Mouse (Mus musculus): ENCODE results near the gene Mxi1. TPM values are rescaled to one million over a fixed set of nuclear protein-coding genes. Genes with fewer than 3 reads are reported as not detected.
"Not testable (repeated sequence)": the region's sequence is repeated elsewhere in the genome, so short reads cannot be mapped to it uniquely, and the experiment has no call there.

Gene Mxi1
- polyA plus RNA-seq, 1 experiment from 2014 or later: 49.6 TPM

DNA sequence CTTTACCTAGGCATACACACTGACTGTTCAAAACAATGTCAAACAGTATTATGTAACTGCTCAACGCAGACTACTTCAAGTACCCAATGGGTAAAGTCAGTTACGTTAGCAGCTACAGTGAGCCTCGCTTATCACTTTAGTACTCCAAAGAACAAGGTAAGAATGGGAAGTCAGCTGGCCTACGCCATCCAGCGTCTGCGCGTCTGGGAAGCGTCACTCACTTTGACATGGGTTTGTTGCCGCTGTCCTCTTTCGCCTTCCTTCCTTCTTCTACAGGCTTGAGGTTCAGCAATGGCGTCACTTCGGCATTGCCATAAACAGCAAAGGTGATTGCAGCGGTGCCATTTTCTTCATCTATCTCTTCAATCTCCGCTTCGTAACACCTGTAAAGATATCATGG is 73.0 kb downstream of the Mxi1 start:
- 95% methylated on average over 15 of the region's 15 CpGs for WGBS

GRCm38 (mm10) chr19:53389417-53389816 is 79.1 kb downstream of the Mxi1 start:
- Histone ChIP-seq H3K9ac (peak overlapping the region; percentile 91), H3K36me3 (replicated peaks) (peaks cover 2% of the 10 kb centered on the region; the same call in 1 of the 2 replicates), H3K4me1 (peaks cover 16% of the 10 kb centered on the region), H3K27ac (0 out of 2 replicates have a peak overlapping the region, but pooled peaks have one; percentile 88), H3K4me2 (peak overlapping the region; percentile 73), H3K9me3 (no peaks in the 10 kb centered on the region), H3K4me3 (peak overlapping the region; percentile 85), H3K27me3 (replicated peaks) (no peaks in the 10 kb centered on the region)
- ATAC-seq (replicated peaks): no peak
- 26% methylated on average over 6 of the region's 6 CpGs for WGBS

More for the DNA sequence above, 73.0 kb downstream of the Mxi1 start:
- no peak for ATAC-seq (replicated peaks)
- Histone ChIP-seq H3K4me3 (no peak overlapping the region), H3K9ac (no peak overlapping the region), H3K9me3 (no peaks in the 10 kb centered on the region), H3K4me1 (no peaks in the 10 kb centered on the region), H3K27ac (no peak overlapping the region), H3K27me3 (replicated peaks) (no peaks in the 10 kb centered on the region), H3K4me2 (no peak overlapping the region), H3K36me3 (replicated peaks) (peaks cover 35% of the 10 kb centered on the region)

DNA sequence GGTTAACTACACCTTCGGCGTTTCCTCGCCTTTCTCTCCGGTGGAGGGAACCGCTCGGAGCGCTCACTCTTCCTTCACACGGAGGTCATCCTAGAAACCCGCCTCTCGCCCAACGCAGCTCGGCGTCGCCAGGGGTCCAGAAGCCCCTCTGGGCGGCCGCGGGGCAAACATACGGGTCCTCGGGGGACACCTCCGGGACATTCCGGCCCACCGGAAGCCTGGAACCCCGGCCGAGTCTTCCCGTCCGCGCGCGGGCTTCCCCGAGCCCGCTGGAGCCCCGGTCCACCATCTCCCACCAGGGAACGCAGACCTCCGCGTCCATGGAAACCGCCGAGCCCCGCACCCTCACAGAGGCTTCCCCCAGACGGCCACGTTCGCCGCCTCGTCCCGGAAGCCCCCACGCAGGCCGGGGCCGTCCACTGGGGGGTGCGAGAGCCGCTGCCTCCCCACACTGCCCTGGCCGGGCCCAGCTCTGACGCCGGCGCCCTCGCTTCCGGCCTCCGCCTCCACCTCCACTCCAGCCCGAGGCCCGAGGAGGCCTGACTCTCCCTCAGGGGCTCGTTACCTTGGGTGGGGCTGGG is 79.6 kb downstream of the Mxi1 start:
- under 1% methylated on average over 58 of the region's 59 CpGs for WGBS
- H3K4me1 ChIP-seq: peaks cover 16% of the 10 kb centered on the region
- H3K36me3 ChIP-seq (replicated peaks): peaks cover 2% of the 10 kb centered on the region; the same call in 1 of the 2 replicates
- peak overlapping the region; percentile 73 for H3K4me2 ChIP-seq
- no peaks in the 10 kb centered on the region for H3K9me3 ChIP-seq
- H3K27ac ChIP-seq: peak overlapping the region; percentile 88
- peak; percentile 93 for ATAC-seq (replicated peaks)
- no peaks in the 10 kb centered on the region for H3K27me3 ChIP-seq (replicated peaks)
- peak overlapping the region; percentile 85 for H3K4me3 ChIP-seq
- H3K9ac ChIP-seq: peak overlapping the region; percentile 91

GRCm38 (mm10) chr19:53390495-53391007 is 80.2 kb downstream of the Mxi1 start, which contains the start of gene Smndc1:
Gene Smndc1 (minus strand): TSS chr19:53390578.
- WGBS: under 1% methylated on average over 47 of the region's 48 CpGs

GRCm38 (mm10) chr19:53391386-53391785 is 81.1 kb downstream of the Mxi1 start:
- WGBS: 53% methylated on average over 8 of the region's 8 CpGs
- H3K27me3 ChIP-seq (replicated peaks): no peaks in the 10 kb centered on the region
- peaks cover 2% of the 10 kb centered on the region; the same call in 1 of the 2 replicates for H3K36me3 ChIP-seq (replicated peaks)
- peak overlapping the region; percentile 85 for H3K4me3 ChIP-seq
- H3K4me2 ChIP-seq: peak overlapping the region; percentile 71
- no peak for ATAC-seq (replicated peaks)
- peak overlapping the region; percentile 90; the same call in 1 of the 2 replicates for H3K27ac ChIP-seq
- H3K9me3 ChIP-seq: no peaks in the 10 kb centered on the region
- H3K4me1 ChIP-seq: peaks cover 16% of the 10 kb centered on the region
- peak overlapping the region; percentile 71 for H3K9ac ChIP-seq

More at GRCm38 (mm10) chr19:53390495-53391007, 80.2 kb downstream of the Mxi1 start, which contains the start of gene Smndc1:
- H3K4me1 ChIP-seq: peaks cover 16% of the 10 kb centered on the region
- peak within 1 kb of the TSS; percentile 85 for H3K4me3 ChIP-seq
- ATAC-seq (replicated peaks): peak; percentile 98
- H3K27ac ChIP-seq: peak within 1 kb of the TSS; percentile 90
- H3K4me2 ChIP-seq: peak within 1 kb of the TSS; percentile 73
- peaks cover 2% of the 10 kb centered on the region; the same call in 1 of the 2 replicates for H3K36me3 ChIP-seq (replicated peaks)
- no peaks in the 10 kb centered on the region for H3K27me3 ChIP-seq (replicated peaks)
- H3K9me3 ChIP-seq: no peaks in the 10 kb centered on the region
- H3K9ac ChIP-seq: peak within 1 kb of the TSS; percentile 91

DNA sequence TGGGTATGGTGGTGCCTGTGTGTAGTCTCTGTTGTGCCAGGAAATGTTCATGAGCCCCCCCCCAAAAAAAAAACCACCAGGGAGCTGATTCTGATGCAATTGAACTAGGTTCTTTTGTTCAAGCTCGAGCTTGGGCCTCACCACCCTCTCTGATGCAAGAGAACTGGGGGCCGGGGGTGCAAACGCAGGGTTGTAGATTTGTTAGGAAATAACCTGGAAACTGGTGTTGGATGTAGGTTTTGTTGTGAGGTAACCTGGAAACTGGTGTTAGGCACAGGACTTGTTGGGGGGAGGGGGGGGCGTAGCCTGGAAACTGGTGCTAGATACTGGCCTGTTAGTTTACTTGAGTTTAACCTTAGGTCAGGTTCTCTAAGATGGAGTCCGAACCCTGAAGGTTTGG is 81.5 kb downstream of the Mxi1 start:
- Histone ChIP-seq H3K9ac (peak overlapping the region; percentile 71; the same call in 1 of the 2 replicates), H3K27me3 (replicated peaks) (no peaks in the 10 kb centered on the region), H3K27ac (peak overlapping the region; percentile 90; the same call in 1 of the 2 replicates), H3K4me3 (peak overlapping the region; percentile 85), H3K9me3 (no peaks in the 10 kb centered on the region), H3K4me1 (peaks cover 16% of the 10 kb centered on the region), H3K4me2 (peak overlapping the region; percentile 71; the same call in 1 of the 2 replicates), H3K36me3 (replicated peaks) (peaks cover 2% of the 10 kb centered on the region; the same call in 1 of the 2 replicates)
- 82% methylated on average over 5 of the region's 5 CpGs for WGBS
- ATAC-seq (replicated peaks): no peak

- no peak for ATAC-seq (replicated peaks)
- 49% methylated on average over 8 of the region's 8 CpGs for WGBS
- no peak overlapping the region for H3K9ac ChIP-seq
- H3K9me3 ChIP-seq: no peaks in the 10 kb centered on the region
- H3K4me1 ChIP-seq: peaks cover 16% of the 10 kb centered on the region
- no peak overlapping the region for H3K4me2 ChIP-seq
- H3K4me3 ChIP-seq: no peak overlapping the region
- H3K27ac ChIP-seq: no peak overlapping the region
- no peaks in the 10 kb centered on the region for H3K27me3 ChIP-seq (replicated peaks)
- peaks cover 2% of the 10 kb centered on the region; the same call in 1 of the 2 replicates for H3K36me3 ChIP-seq (replicated peaks)
Observed at GRCm38 (mm10) chr19:53392781-53393343, 82.5 kb downstream of the Mxi1 start.

DNA sequence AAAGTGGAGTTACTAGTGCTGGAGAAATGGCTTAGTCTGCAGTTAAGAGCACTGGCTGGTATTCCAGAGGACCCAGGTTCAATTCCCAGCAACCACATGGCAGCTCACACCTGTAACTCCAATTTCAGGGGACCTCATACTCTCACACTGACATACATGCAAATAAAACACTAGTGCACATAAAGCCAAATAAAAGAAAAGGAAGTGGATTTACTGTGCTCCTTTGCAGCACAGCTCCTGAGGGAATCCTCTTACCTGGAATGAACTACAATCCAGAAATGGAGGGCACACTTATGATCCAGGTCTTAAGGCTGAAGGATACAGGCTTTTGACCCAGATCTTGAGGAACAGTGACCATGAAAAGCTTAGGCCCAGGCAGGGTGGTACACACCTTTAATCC is 83.3 kb downstream of the Mxi1 start:
- Histone ChIP-seq H3K9me3 (no peaks in the 10 kb centered on the region), H3K4me2 (no peak overlapping the region), H3K4me1 (peaks cover 16% of the 10 kb centered on the region), H3K4me3 (no peak overlapping the region), H3K9ac (no peak overlapping the region), H3K36me3 (replicated peaks) (no peaks in the 10 kb centered on the region), H3K27me3 (replicated peaks) (no peaks in the 10 kb centered on the region), H3K27ac (no peak overlapping the region)
- ATAC-seq (replicated peaks): no peak

- Histone ChIP-seq H3K4me2 (no peak overlapping the region), H3K27ac (no peak overlapping the region), H3K4me1 (peaks cover 10% of the 10 kb centered on the region), H3K9ac (no peak overlapping the region; the same call in 1 of the 2 replicates), H3K27me3 (replicated peaks) (no peaks in the 10 kb centered on the region), H3K36me3 (replicated peaks) (no peaks in the 10 kb centered on the region), H3K9me3 (no peaks in the 10 kb centered on the region), H3K4me3 (no peak overlapping the region)
- WGBS: 16% methylated on average over 7 of the region's 7 CpGs
- ATAC-seq (replicated peaks): no peak
Observed at GRCm38 (mm10) chr19:53394552-53394951, 84.2 kb downstream of the Mxi1 start.

DNA sequence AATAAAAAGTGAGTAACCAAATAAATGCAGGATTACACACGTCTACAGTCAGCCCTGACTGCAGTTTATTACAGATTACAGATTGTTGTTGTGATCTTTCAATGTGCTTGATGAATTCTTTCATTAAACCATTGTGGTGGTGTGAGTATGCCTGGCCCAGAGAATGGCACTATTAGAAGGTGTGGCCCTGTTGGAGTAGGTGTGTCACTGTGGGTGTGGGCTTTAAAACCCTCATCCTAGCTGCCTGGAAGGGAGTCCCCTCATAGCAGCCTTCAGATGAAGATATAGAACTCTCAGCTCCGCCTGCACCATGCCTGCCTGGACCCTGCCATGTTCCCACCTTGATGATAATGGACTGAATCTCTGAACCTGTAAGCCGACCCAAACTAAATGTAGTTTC is 84.6 kb downstream of the Mxi1 start:
- not testable (repeated sequence) for H3K4me1 ChIP-seq; H3K27me3 ChIP-seq (replicated peaks); H3K9me3 ChIP-seq; H3K9ac ChIP-seq; H3K4me2 ChIP-seq; H3K27ac ChIP-seq; H3K36me3 ChIP-seq (replicated peaks); ATAC-seq (replicated peaks); H3K4me3 ChIP-seq
- WGBS: 74% methylated on average over 3 of the region's 3 CpGs

DNA sequence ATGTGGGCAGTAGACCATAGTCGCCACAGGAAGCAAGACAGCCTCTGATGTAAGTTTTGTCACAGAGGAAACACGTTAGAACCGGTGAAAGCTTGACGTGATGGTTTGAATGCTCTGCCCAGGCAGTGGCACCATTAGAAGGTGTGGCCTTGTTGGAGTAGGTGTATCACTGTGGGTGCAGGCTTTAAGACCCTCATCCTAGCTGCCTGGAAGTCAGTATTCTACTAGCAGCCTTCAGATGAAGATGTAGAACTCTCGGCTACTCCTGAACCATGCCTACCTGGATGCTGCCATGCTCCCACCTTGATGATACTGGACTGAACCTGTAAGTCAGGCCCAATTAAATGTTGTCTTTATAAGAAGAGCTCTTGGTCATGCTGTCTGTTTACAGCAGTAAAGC is 85.5 kb downstream of the Mxi1 start:
- H3K27ac ChIP-seq; H3K9ac ChIP-seq; H3K9me3 ChIP-seq; H3K27me3 ChIP-seq (replicated peaks); H3K4me3 ChIP-seq; ATAC-seq (replicated peaks); H3K36me3 ChIP-seq (replicated peaks); H3K4me2 ChIP-seq; H3K4me1 ChIP-seq: not testable (repeated sequence)
- WGBS: 43% methylated on average over 5 of the region's 5 CpGs

- Histone ChIP-seq H3K9me3 (no peaks in the 10 kb centered on the region), H3K36me3 (replicated peaks) (no peaks in the 10 kb centered on the region), H3K4me1 (no peaks in the 10 kb centered on the region), H3K9ac (no peak overlapping the region), H3K27ac (no peak overlapping the region), H3K4me3 (no peak overlapping the region), H3K27me3 (replicated peaks) (no peaks in the 10 kb centered on the region), H3K4me2 (no peak overlapping the region)
- ATAC-seq (replicated peaks): no peak
- WGBS: 89% methylated on average over 12 of the region's 12 CpGs
Observed at GRCm38 (mm10) chr19:53397451-53398233, 87.3 kb downstream of the Mxi1 start.

Data from midbrain, embryonic 15.5 days (tissue).